Mouse (Mus musculus): ENCODE measurements around the gene Tmem248.
A peak's percentile ranks its signal among the peaks of the same experiment; 100 is the strongest.

GRCm38 (mm10) chr5:130222146-130223004 is 5.5 kb downstream of the Tmem248 start:
- TF ChIP-seq CTCF (IDR thresholded peaks at IDR 0.05; ENCODE audit: control insufficient read depth, insufficient read depth, insufficient read length) (no peak), MAX (IDR thresholded peaks at IDR 0.05) (peak; percentile 46), FOSL1 (IDR thresholded peaks at IDR 0.05; ENCODE audit: insufficient read depth, low read length, poor library complexity, severe bottlenecking) (no peak)
